Mouse (Mus musculus): ENCODE measurements around the gene Eqtn. TPM values are rescaled to one million over a fixed set of nuclear protein-coding genes. Genes with fewer than 3 reads are reported as not detected.

Gene Eqtn
- not detected in 2 replicates for polyA plus RNA-seq (2012; rRNA removed; ENCODE audit: low replicate concordance)

GRCm38 (mm10) chr4:94928743-94929142 is at the start of gene Eqtn:
Eqtn (minus strand) TSS chr4:94928843.

Other genes with a start within 250 kb of the Eqtn start
- 7.0 and 16.9 TPM in 2 replicates for gene Tek, start 189.6 kb downstream of the Eqtn start, polyA plus RNA-seq (2012; rRNA removed; ENCODE audit: low replicate concordance)
- 2.9 and 10.8 TPM in 2 replicates for gene Mysm1, start 50.3 kb upstream of the Eqtn start, polyA plus RNA-seq (2012; rRNA removed; ENCODE audit: low replicate concordance)
- 34.7 and 69.1 TPM in 2 replicates for gene Jun, start 123.4 kb upstream of the Eqtn start, polyA plus RNA-seq (2012; rRNA removed; ENCODE audit: low replicate concordance)